Mouse (Mus musculus) gastrocnemius, postnatal 14 days (tissue): Measurements from ENCODE around the gene Drosha. TPM values are rescaled to one million over a fixed set of nuclear protein-coding genes. Genes with fewer than 3 reads are reported as not detected.
"Not testable (repeated sequence)": the region's sequence is repeated elsewhere in the genome, so short reads cannot be mapped to it uniquely, and the experiment has no call there.

Source experiments
- DNase-seq: peaks from one replicate; pipeline ENCODE4 v3.0.0; 2021; ENCODE audit warnings: mixed read lengths
- intact Hi-C: fragments of 180-260 bp; cut with DNase I; formaldehyde crosslinking; loops from one replicate; pipeline ENCODE4 v1.15.1; 2025; ENCODE audit warnings: low total_unique reads
- total RNA-seq, 2 experiments: library from RNA; stranded (reverse); gene quantifications; 2 replicates each; pipeline ENCODE4 v1.2.3; 2021

The Drosha gene
- total RNA-seq, 2 experiments from 2014 or later: 22.4 to 25.7 TPM

- DNase-seq: no peak
- intact Hi-C loops: no loop called here
Observed at GRCm38 (mm10) chr15:12916314-12916815, 91.8 kb downstream of the Drosha start.

- DNase-seq, intact Hi-C loops: not testable (repeated sequence)
Observed at GRCm38 (mm10) chr15:12919326-12919966, 94.8 kb downstream of the Drosha start.

GRCm38 (mm10) chr15:12919967-12920870, 95.6 kb downstream of the Drosha start:
- no peak for DNase-seq
- intact Hi-C loops: no loop called here

- DNase-seq: no peak
Observed at GRCm38 (mm10) chr15:12921901-12922300, 97.3 kb downstream of the Drosha start.

GRCm38 (mm10) chr15:12923826-12924225, 99.2 kb downstream of the Drosha start:
- no peak for DNase-seq
- intact Hi-C loops: no loop called here

More at GRCm38 (mm10) chr15:12921901-12922300, 97.3 kb downstream of the Drosha start:
- intact Hi-C loops: no loop called here

GRCm38 (mm10) chr15:12931481-12931880, 106.9 kb downstream of the Drosha start:
- no peak for DNase-seq
- intact Hi-C loops: no loop called here

GRCm38 (mm10) chr15:12936217-12936732, 111.7 kb downstream of the Drosha start:
- intact Hi-C loops: no loop called here
- DNase-seq: no peak

GRCm38 (mm10) chr15:12937326-12937725, 112.7 kb downstream of the Drosha start:
- intact Hi-C loops, DNase-seq: not testable (repeated sequence)

GRCm38 (mm10) chr15:12941106-12941505, 116.5 kb downstream of the Drosha start:
- intact Hi-C loops: no loop called here
- no peak for DNase-seq

- intact Hi-C loops: no loop called here
- no peak for DNase-seq
Observed at GRCm38 (mm10) chr15:12941651-12942180, 117.1 kb downstream of the Drosha start.

GRCm38 (mm10) chr15:12942424-12942823, 117.8 kb downstream of the Drosha start:
- intact Hi-C loops: no loop called here
- no peak for DNase-seq

- intact Hi-C loops: no loop called here
- DNase-seq: no peak
Observed at GRCm38 (mm10) chr15:12958051-12958450, 133.4 kb downstream of the Drosha start.

GRCm38 (mm10) chr15:12962179-12962578, 137.6 kb downstream of the Drosha start:
- intact Hi-C loops: no loop called here
- DNase-seq: no peak

GRCm38 (mm10) chr15:12965209-12965608, 140.6 kb downstream of the Drosha start:
- DNase-seq: no peak
- intact Hi-C loops: no loop called here

GRCm38 (mm10) chr15:12968815-12969214, 144.2 kb downstream of the Drosha start:
- intact Hi-C loops: no loop called here

GRCm38 (mm10) chr15:12972441-12972840, 147.8 kb downstream of the Drosha start:
- DNase-seq: peak; percentile 13
- intact Hi-C loops: no loop called here

More at GRCm38 (mm10) chr15:12968815-12969214, 144.2 kb downstream of the Drosha start:
- DNase-seq: no peak
